Mouse (Mus musculus) ES-CJ7 (cell line): ENCODE results near the gene Myom1.

Experiments used
- DNase-seq: peaks from one replicate; pipeline ENCODE4 v3.0.0; 2011; ENCODE audit warnings: low read depth, low spot score

The Myom1 gene

GRCm38 (mm10) chr17:71014911-71015310 is 12.5 kb downstream of the Myom1 start:
- DNase-seq = no peak

- no peak for DNase-seq
Observed at GRCm38 (mm10) chr17:71017457-71017998, 15.1 kb downstream of the Myom1 start.

GRCm38 (mm10) chr17:71018151-71018550 is 15.7 kb downstream of the Myom1 start:
- no peak for DNase-seq

- DNase-seq = no peak
Observed at GRCm38 (mm10) chr17:71018616-71019308, 16.3 kb downstream of the Myom1 start.

GRCm38 (mm10) chr17:71019309-71019655 is 16.8 kb downstream of the Myom1 start:
- no peak for DNase-seq

- DNase-seq = no peak
Observed at GRCm38 (mm10) chr17:71019860-71020259, 17.4 kb downstream of the Myom1 start.

- DNase-seq = no peak
Observed at GRCm38 (mm10) chr17:71022841-71023240, 20.4 kb downstream of the Myom1 start.

GRCm38 (mm10) chr17:71024071-71024470 is 21.6 kb downstream of the Myom1 start:
- DNase-seq = no peak

GRCm38 (mm10) chr17:71025922-71026321 is 23.5 kb downstream of the Myom1 start:
- no peak for DNase-seq

- no peak for DNase-seq
Observed at GRCm38 (mm10) chr17:71027186-71027585, 24.8 kb downstream of the Myom1 start.

- no peak for DNase-seq
Observed at GRCm38 (mm10) chr17:71032719-71033118, 30.3 kb downstream of the Myom1 start.

- DNase-seq = no peak
Observed at GRCm38 (mm10) chr17:71034472-71034871, 32.0 kb downstream of the Myom1 start.

- no peak for DNase-seq
Observed at GRCm38 (mm10) chr17:71037188-71037587, 34.8 kb downstream of the Myom1 start.

GRCm38 (mm10) chr17:71038812-71039211 is 36.4 kb downstream of the Myom1 start:
- DNase-seq = no peak

GRCm38 (mm10) chr17:71039851-71040581 is 37.6 kb downstream of the Myom1 start:
- DNase-seq = no peak

- no peak for DNase-seq
Observed at GRCm38 (mm10) chr17:71040582-71040880, 38.1 kb downstream of the Myom1 start.

GRCm38 (mm10) chr17:71042645-71043044 is 40.2 kb downstream of the Myom1 start:
- DNase-seq = no peak

- no peak for DNase-seq
Observed at GRCm38 (mm10) chr17:71045591-71045990, 43.2 kb downstream of the Myom1 start.

GRCm38 (mm10) chr17:71046856-71047255 is 44.4 kb downstream of the Myom1 start:
- no peak for DNase-seq

GRCm38 (mm10) chr17:71049292-71049691 is 46.9 kb downstream of the Myom1 start:
- DNase-seq = no peak

- no peak for DNase-seq
Observed at GRCm38 (mm10) chr17:71053134-71053708, 50.8 kb downstream of the Myom1 start.

- no peak for DNase-seq
Observed at GRCm38 (mm10) chr17:71055203-71055894, 52.9 kb downstream of the Myom1 start.
